ENCODE assay signal across 21 mouse cellular contexts in genomic region chr15:51203351-51203750, GRCm38 (mm10).
"Had no signal": no experiment of that assay in that cellular context is flagged by ENCODE, and none has a peak within 500 bp of the region (broad histone marks: within the 10 kb centered on the region; RNA-seq: fewer than 3 reads in every experiment).

No protein-coding gene starts in this region.

- H3K4me3 ChIP-seq: intestine, embryonic 15.5 days; kidney, embryonic 15.5 days; limb, embryonic 10.5 days; limb, embryonic 13.5 days; liver, embryonic 12.5 days; liver, embryonic 15.5 days; midbrain, embryonic 12.5 days; midbrain, embryonic 15.5 days; neural tube, embryonic 12.5 days; neural tube, embryonic 15.5 days; stomach, embryonic 15.5 days had no signal

- H3K9me3 ChIP-seq: intestine, embryonic 15.5 days; kidney, embryonic 15.5 days; limb, embryonic 10.5 days; limb, embryonic 13.5 days; liver, embryonic 12.5 days; liver, embryonic 15.5 days; midbrain, embryonic 12.5 days; midbrain, embryonic 15.5 days; neural tube, embryonic 12.5 days; neural tube, embryonic 15.5 days; stomach, embryonic 15.5 days had no signal

- H3K9ac ChIP-seq: intestine, embryonic 15.5 days; kidney, embryonic 15.5 days; limb, embryonic 13.5 days; liver, embryonic 12.5 days; liver, embryonic 15.5 days; midbrain, embryonic 12.5 days; midbrain, embryonic 15.5 days; neural tube, embryonic 12.5 days; neural tube, embryonic 15.5 days; stomach, embryonic 15.5 days had no signal

- H3K27me3 ChIP-seq: intestine, embryonic 15.5 days; kidney, embryonic 15.5 days; limb, embryonic 13.5 days; liver, embryonic 12.5 days; liver, embryonic 15.5 days; midbrain, embryonic 12.5 days; midbrain, embryonic 15.5 days; neural tube, embryonic 12.5 days; neural tube, embryonic 15.5 days; stomach, embryonic 15.5 days had no signal

- H3K4me1 ChIP-seq: intestine, embryonic 15.5 days; kidney, embryonic 15.5 days; limb, embryonic 10.5 days; limb, embryonic 13.5 days; liver, embryonic 12.5 days; liver, embryonic 15.5 days; midbrain, embryonic 12.5 days; midbrain, embryonic 15.5 days; neural tube, embryonic 12.5 days; neural tube, embryonic 15.5 days; stomach, embryonic 15.5 days had no signal

- H3K4me2 ChIP-seq: intestine, embryonic 15.5 days; kidney, embryonic 15.5 days; limb, embryonic 13.5 days; liver, embryonic 12.5 days; liver, embryonic 15.5 days; midbrain, embryonic 12.5 days; midbrain, embryonic 15.5 days; neural tube, embryonic 12.5 days; neural tube, embryonic 15.5 days; stomach, embryonic 15.5 days had no signal

- H3K36me3 ChIP-seq: intestine, embryonic 15.5 days; kidney, embryonic 15.5 days; limb, embryonic 10.5 days; limb, embryonic 13.5 days; liver, embryonic 12.5 days; liver, embryonic 15.5 days; midbrain, embryonic 12.5 days; midbrain, embryonic 15.5 days; neural tube, embryonic 12.5 days; neural tube, embryonic 15.5 days; stomach, embryonic 15.5 days had no signal

- ATAC-seq: intestine, embryonic 15.5 days; liver, embryonic 12.5 days; midbrain, embryonic 15.5 days had no signal

- H3K27ac ChIP-seq: intestine, embryonic 15.5 days; kidney, embryonic 15.5 days; limb, embryonic 10.5 days; limb, embryonic 13.5 days; liver, embryonic 12.5 days; liver, embryonic 15.5 days; macrophage; midbrain, embryonic 12.5 days; midbrain, embryonic 15.5 days; neural tube, embryonic 12.5 days; neural tube, embryonic 15.5 days; stomach, embryonic 15.5 days had no signal

- DNase-seq: kidney, adult 11 months; kidney, adult 8-10 months; kidney, postnatal 10 days; kidney, postnatal 36 days; liver; lung, adult 18-20 months; right cerebral cortex, adult 18-20 months; spleen, adult 18-20 months; thymus, postnatal 25 days had no signal
